11 mouse cellular contexts compared by ENCODE assay signal in the genomic region with DNA sequence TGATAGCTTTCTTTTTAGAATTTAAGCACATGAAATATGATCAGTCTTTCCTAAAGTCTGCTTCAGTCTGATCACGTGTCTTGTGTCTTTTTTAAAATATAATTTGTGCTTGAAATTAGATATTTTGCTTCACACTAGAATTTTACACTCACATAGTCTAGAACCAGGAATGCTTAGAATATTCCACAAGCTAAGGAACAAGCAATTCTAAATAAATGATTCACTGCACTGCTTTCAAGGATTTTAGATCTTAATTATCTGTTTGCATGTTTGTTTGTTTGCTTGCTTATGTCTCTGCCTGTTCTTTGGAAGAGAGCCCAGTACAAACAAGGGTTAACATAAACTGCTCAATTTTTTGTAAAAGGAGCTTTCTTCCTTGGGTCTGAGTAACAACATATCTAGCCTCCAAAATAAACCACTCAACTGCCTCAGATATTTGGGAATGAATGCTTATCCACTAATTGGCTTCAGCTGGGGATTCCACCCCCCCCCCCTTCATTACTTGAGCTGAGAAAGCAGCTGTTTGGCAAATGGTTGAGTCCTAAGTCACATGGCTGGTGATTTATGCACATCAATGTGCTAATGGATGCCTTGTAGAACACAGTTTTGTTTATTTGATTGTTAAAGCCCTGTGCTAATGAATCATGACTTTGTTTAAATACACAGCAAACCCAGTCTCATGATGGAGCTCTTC.
DNase-seq lines count a peak whose midpoint lies in the region; ATAC-seq and TF ChIP-seq lines count a peak whose summit lies in the region.
"Had no signal": no experiment of that assay in that cellular context is flagged by ENCODE, and none has a peak within 500 bp of the region (broad histone marks: within the 10 kb centered on the region; RNA-seq: fewer than 3 reads in every experiment).

No protein-coding gene starts in this region.

- no peak overlapping the region for H3K9ac ChIP-seq in forebrain, embryonic 11.5 days (ENCODE audit: low read length)
- no peak overlapping the region for H3K9ac ChIP-seq in midbrain, postnatal 0 days (replicated peaks; ENCODE audit: low read length, poor library complexity, severe bottlenecking)
- H3K9ac ChIP-seq: liver, embryonic 15.5 days had no signal

- no peaks in the 10 kb centered on the region for H3K9me3 ChIP-seq in forebrain, embryonic 11.5 days (ENCODE audit: control insufficient read depth, low read length)
- H3K9me3 ChIP-seq in midbrain, postnatal 0 days (ENCODE audit: low read length), result no peaks in the 10 kb centered on the region
- H3K9me3 ChIP-seq: liver, embryonic 15.5 days had no signal

- H3K4me1 ChIP-seq in kidney, adult 2 months (ENCODE audit: control insufficient read depth, insufficient read depth, low read length), result no peaks in the 10 kb centered on the region
- no peaks in the 10 kb centered on the region for H3K4me1 ChIP-seq in forebrain, embryonic 11.5 days (replicated peaks; ENCODE audit: control insufficient read depth, insufficient read depth, low read length)
- no peaks in the 10 kb centered on the region; the same call in 1 of the 2 replicates for H3K4me1 ChIP-seq in midbrain, postnatal 0 days (ENCODE audit: insufficient read depth, low read length)
- H3K4me1 ChIP-seq: liver, embryonic 15.5 days had no signal

- peak; percentile 93 for ATAC-seq in forebrain, embryonic 11.5 days (replicated peaks; ENCODE audit: low FRiP score)
- ATAC-seq in midbrain, postnatal 0 days (ENCODE audit: low FRiP score), result no peak

- H3K4me2 ChIP-seq in forebrain, embryonic 11.5 days (ENCODE audit: low read depth, low read length, severe bottlenecking), result no peak overlapping the region
- no peak overlapping the region for H3K4me2 ChIP-seq in midbrain, postnatal 0 days (ENCODE audit: low read depth, low read length, poor library complexity, severe bottlenecking)
- H3K4me2 ChIP-seq: liver, embryonic 15.5 days had no signal

- no peak for TF ChIP-seq CTCF in kidney, adult 2 months (conservative IDR thresholded peaks at IDR 0.05; ENCODE audit: insufficient read depth, insufficient read length, low read depth, low read length)
- TF ChIP-seq CTCF in midbrain, postnatal 0 days (IDR thresholded peaks at IDR 0.05), result no peak

- no peaks in the 10 kb centered on the region for H3K27me3 ChIP-seq in kidney, adult 2 months (replicated peaks; ENCODE audit: control insufficient read depth, insufficient read depth, low read length)
- no peaks in the 10 kb centered on the region for H3K27me3 ChIP-seq in forebrain, embryonic 11.5 days (ENCODE audit: control insufficient read depth, insufficient read depth, low read length)
- H3K27me3 ChIP-seq in midbrain, postnatal 0 days (ENCODE audit: insufficient read depth, low read length), result no peaks in the 10 kb centered on the region
- H3K27me3 ChIP-seq: liver, embryonic 15.5 days had no signal

- WGBS in kidney, adult 2 months, result 57% methylated on average over 1 of the region's 1 CpGs
- 71% methylated on average over 1 of the region's 1 CpGs for WGBS in forebrain, embryonic 11.5 days
- 83% methylated on average over 1 of the region's 1 CpGs for WGBS in midbrain, postnatal 0 days

- H3K27ac ChIP-seq in kidney, adult 2 months (ENCODE audit: insufficient read depth, low read depth, low read length), result no peak overlapping the region
- H3K27ac ChIP-seq in forebrain, embryonic 11.5 days (ENCODE audit: low read depth, low read length), result 0 out of 2 replicates have a peak overlapping the region, but pooled peaks have one; percentile 18
- H3K27ac ChIP-seq in midbrain, postnatal 0 days (ENCODE audit: low read depth, low read length), result no peak overlapping the region
- H3K27ac ChIP-seq: liver, embryonic 15.5 days had no signal

- no peak for TF ChIP-seq POLR2A in kidney, adult 2 months (IDR thresholded peaks at IDR 0.05; ENCODE audit: low read depth, low read length)

- peak; percentile 4 for DNase-seq in kidney, adult 2 months
- no peak for DNase-seq in kidney, adult 11 months
- peak; percentile 80 for DNase-seq in brain, adult 2 months (ENCODE audit: low read depth, low spot score)
- peak; percentile 63 for DNase-seq in forebrain, embryonic 11.5 days (ENCODE audit: low spot score)
- DNase-seq in midbrain, postnatal 0 days (ENCODE audit: low spot score), result peak; percentile 69
- DNase-seq in natural killer cell, adult 2 months (ENCODE audit: low spot score in 2 of 2), result no peak
- no peak for DNase-seq in right cerebral cortex, postnatal 14 days
- DNase-seq in frontal cortex, postnatal 14 days (ENCODE audit: low spot score in 2 of 2), result no peak
- DNase-seq: cerebellum, adult 18-20 months; heart, postnatal 36 days had no signal

- H3K36me3 ChIP-seq in kidney, adult 2 months (ENCODE audit: control insufficient read depth, insufficient read depth, low read length), result no peaks in the 10 kb centered on the region
- no peaks in the 10 kb centered on the region for H3K36me3 ChIP-seq in forebrain, embryonic 11.5 days (ENCODE audit: control insufficient read depth, insufficient read depth, low read length)
- no peaks in the 10 kb centered on the region for H3K36me3 ChIP-seq in midbrain, postnatal 0 days (ENCODE audit: insufficient read depth, low read length)
- H3K36me3 ChIP-seq: liver, embryonic 15.5 days had no signal

- H3K4me3 ChIP-seq in kidney, adult 2 months (ENCODE audit: insufficient read depth, low read depth, low read length), result no peak overlapping the region
- no peak overlapping the region for H3K4me3 ChIP-seq in forebrain, embryonic 11.5 days (ENCODE audit: low read depth, low read length)
- no peak overlapping the region for H3K4me3 ChIP-seq in midbrain, postnatal 0 days (ENCODE audit: low read depth, low read length)
- H3K4me3 ChIP-seq: liver, embryonic 15.5 days had no signal

Comparison
In these comparisons a context has a peak if more than half of its experiments do, and no peak if none do; other contexts are left out.
1. DNase-seq: peak in kidney, adult 2 months (single experiment), brain, adult 2 months (single experiment), forebrain, embryonic 11.5 days (single experiment) and midbrain, postnatal 0 days (single experiment); none in kidney, adult 11 months (single experiment), natural killer cell, adult 2 months (0 of 2), right cerebral cortex, postnatal 14 days (single experiment) and frontal cortex, postnatal 14 days (0 of 2).